Mouse (Mus musculus) embryonic facial prominence, embryonic 12.5 days (tissue): ENCODE measurements around the gene Osbpl5. TPM values are rescaled to one million over a fixed set of nuclear protein-coding genes. Genes with fewer than 3 reads are reported as not detected.

Experiments used
- ATAC-seq: fragments of 200-750 bp; cut with Nextera tagmentation; 2 replicates; pipeline ENCODE4 v1.8.0; 2017; ENCODE audit not compliant: insufficient number of reproducible peaks, insufficient read depth, low FRiP score, low TSS enrichment
- H3K27ac ChIP-seq: fragments of 300-500 bp; sonication (generic); 2 replicates; pipeline ENCODE4 v1.5.1; 2016; ENCODE audit warnings: mild to moderate bottlenecking
- H3K27me3 ChIP-seq: fragments of 300-500 bp; sonication (generic); 2 replicates; pipeline ENCODE4 v1.6.1; 2016; ENCODE audit warnings: mild to moderate bottlenecking, moderate library complexity
- H3K36me3 ChIP-seq: fragments of 300-500 bp; sonication (generic); 2 replicates; pipeline ENCODE4 v1.6.1; 2016; ENCODE audit warnings: mild to moderate bottlenecking
- H3K4me1 ChIP-seq: fragments of 300-500 bp; sonication (generic); 2 replicates; pipeline ENCODE4 v1.6.1; 2016
- H3K4me2 ChIP-seq: fragments of 300-500 bp; sonication (generic); replicated peaks from 2 replicates; pipeline ENCODE4 v1.6.1; 2016; ENCODE audit warnings: mild to moderate bottlenecking, moderate library complexity
- H3K4me3 ChIP-seq: fragments of 300-500 bp; sonication (generic); 2 replicates; pipeline ENCODE4 v1.5.1; 2016; ENCODE audit warnings: mild to moderate bottlenecking
- H3K9ac ChIP-seq: fragments of 300-500 bp; sonication (generic); 2 replicates; pipeline ENCODE4 v1.6.1; 2016; ENCODE audit warnings: mild to moderate bottlenecking, moderate library complexity
- H3K9me3 ChIP-seq: fragments of 300-500 bp; sonication (generic); 2 replicates; pipeline ENCODE4 v1.6.1; 2016; ENCODE audit warnings: mild to moderate bottlenecking, moderate library complexity
- WGBS: fragments of 180-500 bp; shearing (Covaris S2); methylation state at CpG from one replicate; pipeline ENCODE4 v1.1.7; 2016; 5-methylcytosine and 5-hydroxymethylcytosine counted together
- polyA plus RNA-seq: library from polyadenylated mRNA; unstranded; fragments of >200 nt; fragmentation: Nextera tagmentation; extraction: Ambion mirVana; gene quantifications from 2 replicates; pipeline ENCODE4 v1.2.1, GENCODE M21; 2016

Osbpl5 gene
- polyA plus RNA-seq, 1 experiment from 2014 or later, result 35.6 TPM

GRCm38 (mm10) chr7:143776137-143776536 is 19.4 kb upstream of the Osbpl5 start:
- H3K9ac ChIP-seq, result no peak overlapping the region
- no peak overlapping the region for H3K4me3 ChIP-seq
- H3K27me3 ChIP-seq, result no peaks in the 10 kb centered on the region
- 36% methylated on average over 3 of the region's 3 CpGs for WGBS
- no peak overlapping the region for H3K27ac ChIP-seq
- H3K4me1 ChIP-seq, result no peaks in the 10 kb centered on the region
- H3K36me3 ChIP-seq, result no peaks in the 10 kb centered on the region
- ATAC-seq, result no peak
- no peaks in the 10 kb centered on the region for H3K9me3 ChIP-seq
- no peak overlapping the region for H3K4me2 ChIP-seq

DNA sequence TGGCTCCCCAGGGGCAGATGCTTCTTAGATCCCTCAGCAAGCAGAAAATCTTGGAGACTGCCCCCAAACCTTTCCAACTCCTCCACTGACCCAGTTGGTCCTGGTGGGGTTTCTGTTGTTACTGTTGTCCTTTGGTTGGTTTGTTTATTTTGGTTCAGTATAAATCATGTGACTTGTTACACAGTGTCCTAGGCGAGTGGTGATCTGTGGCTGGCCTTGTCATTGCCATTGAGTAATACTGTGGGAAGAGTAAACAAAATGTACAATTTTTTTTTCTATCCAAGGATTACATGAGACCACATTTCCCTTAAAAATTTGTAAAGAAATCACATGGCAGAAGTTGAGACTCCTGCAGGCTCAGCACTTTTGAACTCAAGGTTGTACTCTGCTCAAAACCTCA is 12.7 kb upstream of the Osbpl5 start:
- H3K9ac ChIP-seq, result no peak overlapping the region
- no peak overlapping the region for H3K4me3 ChIP-seq
- no peaks in the 10 kb centered on the region for H3K9me3 ChIP-seq
- H3K4me2 ChIP-seq, result no peak overlapping the region
- H3K4me1 ChIP-seq, result no peaks in the 10 kb centered on the region
- 44% methylated on average over 1 of the region's 1 CpGs for WGBS
- no peak overlapping the region for H3K27ac ChIP-seq
- peaks cover 21% of the 10 kb centered on the region; the same call in 1 of the 2 replicates for H3K27me3 ChIP-seq
- H3K36me3 ChIP-seq, result no peaks in the 10 kb centered on the region
- no peak for ATAC-seq

GRCm38 (mm10) chr7:143768267-143768666 is 11.5 kb upstream of the Osbpl5 start:
- no peak overlapping the region for H3K9ac ChIP-seq
- no peak overlapping the region for H3K27ac ChIP-seq
- WGBS, result 75% methylated on average over 6 of the region's 6 CpGs
- H3K4me3 ChIP-seq, result no peak overlapping the region
- ATAC-seq, result no peak
- no peaks in the 10 kb centered on the region for H3K4me1 ChIP-seq
- H3K9me3 ChIP-seq, result no peaks in the 10 kb centered on the region
- H3K4me2 ChIP-seq, result no peak overlapping the region
- H3K36me3 ChIP-seq, result no peaks in the 10 kb centered on the region
- peaks cover 25% of the 10 kb centered on the region; the same call in 1 of the 2 replicates for H3K27me3 ChIP-seq

DNA sequence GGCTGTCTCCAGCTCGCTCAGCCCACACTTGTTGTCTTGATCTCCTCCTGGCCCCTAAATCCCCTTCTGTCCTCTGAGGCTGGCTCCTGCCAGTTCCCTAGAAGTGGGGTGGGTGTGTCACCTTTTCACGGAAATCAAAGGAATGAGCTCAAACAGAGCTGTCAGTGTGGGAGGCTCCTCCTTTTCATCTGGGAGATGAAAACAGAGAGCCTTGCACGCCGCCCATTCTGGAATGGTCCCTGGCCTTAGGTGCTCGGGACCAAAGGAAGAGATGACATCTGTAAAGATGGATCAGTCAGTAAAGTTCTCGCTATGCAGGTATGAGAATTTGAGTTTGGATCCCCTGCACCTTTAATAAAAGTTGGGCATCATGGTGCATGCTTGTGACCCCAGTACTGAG is 10.1 kb upstream of the Osbpl5 start, which contains the start of gene Mrgprg:
Gene Mrgprg (minus strand): TSS at position 101 of the 400 bp plus-strand sequence.
- Histone ChIP-seq H3K4me2 (no peak within 1 kb of the TSS), H3K9ac (no peak within 1 kb of the TSS), H3K4me3 (no peak within 1 kb of the TSS), H3K27me3 (peaks cover 25% of the 10 kb centered on the region; the same call in 1 of the 2 replicates), H3K27ac (no peak within 1 kb of the TSS), H3K4me1 (no peaks in the 10 kb centered on the region), H3K9me3 (no peaks in the 10 kb centered on the region), H3K36me3 (no peaks in the 10 kb centered on the region)
- WGBS, result 44% methylated on average over 6 of the region's 6 CpGs
- ATAC-seq, result no peak

GRCm38 (mm10) chr7:143764876-143765530 is 8.2 kb upstream of the Osbpl5 start:
- ATAC-seq, result no peak
- 73% methylated on average over 19 of the region's 19 CpGs for WGBS
- Histone ChIP-seq H3K27me3 (peaks cover 25% of the 10 kb centered on the region; the same call in 1 of the 2 replicates), H3K4me3 (no peak overlapping the region), H3K4me1 (no peaks in the 10 kb centered on the region), H3K27ac (no peak overlapping the region), H3K9me3 (no peaks in the 10 kb centered on the region), H3K4me2 (no peak overlapping the region), H3K36me3 (no peaks in the 10 kb centered on the region), H3K9ac (no peak overlapping the region)

DNA sequence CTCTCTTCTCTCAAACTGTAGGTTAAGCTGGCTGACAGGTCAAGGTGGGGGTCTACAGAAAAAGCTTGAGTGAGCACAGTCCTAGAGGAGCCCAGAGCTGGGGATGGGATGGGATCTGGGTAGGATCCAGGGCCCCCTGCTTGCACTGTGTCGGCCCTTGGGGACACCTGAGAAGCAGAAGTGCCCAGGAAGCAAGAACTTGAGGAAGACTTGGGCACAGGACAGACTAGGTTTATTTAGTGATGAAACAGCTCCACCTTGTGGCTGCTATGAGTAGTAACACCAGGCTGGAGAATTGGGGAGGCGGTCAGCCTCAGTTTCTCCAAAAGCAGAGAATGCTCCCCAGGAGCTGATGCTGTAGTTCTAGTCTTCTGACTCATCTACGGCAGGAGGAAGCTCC is 7.0 kb upstream of the Osbpl5 start:
- Histone ChIP-seq H3K27ac (no peak overlapping the region), H3K36me3 (no peaks in the 10 kb centered on the region), H3K9me3 (no peaks in the 10 kb centered on the region), H3K27me3 (peaks cover 29% of the 10 kb centered on the region), H3K4me3 (no peak overlapping the region), H3K4me1 (no peaks in the 10 kb centered on the region), H3K9ac (no peak overlapping the region), H3K4me2 (no peak overlapping the region)
- no peak; the same call in 1 of the 2 replicates for ATAC-seq
- 20% methylated on average over 3 of the region's 3 CpGs for WGBS

DNA sequence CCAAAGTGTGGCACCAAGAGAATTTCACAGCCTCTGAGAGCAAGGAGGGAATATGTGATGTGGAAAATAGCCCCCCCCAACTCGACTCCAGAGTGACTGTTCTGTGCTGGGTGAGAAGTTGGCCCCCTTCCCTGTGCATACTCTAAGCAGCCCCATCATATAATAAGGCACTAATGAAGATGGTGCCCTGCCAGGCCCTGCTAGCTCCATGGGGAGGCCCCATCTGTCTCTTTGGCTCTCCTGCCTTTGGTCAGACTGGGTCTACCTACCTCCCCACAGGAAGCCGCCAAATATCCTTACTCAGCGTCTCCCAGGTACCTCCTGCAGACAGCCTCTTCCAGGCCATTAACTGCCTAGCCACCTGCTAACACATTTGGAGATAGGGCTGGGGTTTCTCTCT is 2.2 kb upstream of the Osbpl5 start:
- Histone ChIP-seq H3K27me3 (peaks cover 30% of the 10 kb centered on the region), H3K4me1 (peaks cover 10% of the 10 kb centered on the region)
- 70% methylated on average over 3 of the region's 3 CpGs for WGBS

DNA sequence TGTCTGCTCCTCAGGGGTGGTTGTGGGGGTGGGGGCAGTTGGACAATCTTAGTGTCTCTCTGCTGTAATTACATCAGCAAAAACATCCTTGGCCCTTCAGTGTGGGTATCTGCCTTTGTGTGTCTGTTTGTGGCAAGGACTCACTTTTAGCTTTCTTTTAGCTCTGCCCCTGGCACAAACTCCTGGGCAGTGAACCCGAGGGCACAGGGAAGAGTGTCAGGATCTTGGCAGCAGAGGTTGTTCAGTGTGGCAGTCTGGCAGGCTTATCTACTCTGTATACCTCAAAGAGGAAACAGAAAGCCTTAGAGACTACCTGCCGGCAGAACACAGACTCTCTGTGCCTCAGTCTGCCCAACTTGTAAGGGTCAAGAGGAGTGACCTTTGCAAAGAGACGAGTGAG is 911 bp upstream of the Osbpl5 start:
- H3K36me3 ChIP-seq, result no peaks in the 10 kb centered on the region
- H3K27ac ChIP-seq, result no peak overlapping the region
- H3K4me1 ChIP-seq, result peaks cover 10% of the 10 kb centered on the region
- H3K4me3 ChIP-seq, result no peak overlapping the region
- H3K4me2 ChIP-seq, result 0 out of 2 replicates have a peak overlapping the region, but pooled peaks have one; percentile 71
- H3K27me3 ChIP-seq, result peaks cover 30% of the 10 kb centered on the region
- 74% methylated on average over 3 of the region's 3 CpGs for WGBS
- no peaks in the 10 kb centered on the region for H3K9me3 ChIP-seq
- no peak for ATAC-seq
- H3K9ac ChIP-seq, result no peak overlapping the region

More for the DNA sequence above, 2.2 kb upstream of the Osbpl5 start:
- ATAC-seq, result no peak
- no peaks in the 10 kb centered on the region for H3K36me3 ChIP-seq
- no peak overlapping the region for H3K4me3 ChIP-seq
- H3K27ac ChIP-seq, result no peak overlapping the region
- H3K4me2 ChIP-seq, result no peak overlapping the region
- no peak overlapping the region for H3K9ac ChIP-seq
- H3K9me3 ChIP-seq, result no peaks in the 10 kb centered on the region

DNA sequence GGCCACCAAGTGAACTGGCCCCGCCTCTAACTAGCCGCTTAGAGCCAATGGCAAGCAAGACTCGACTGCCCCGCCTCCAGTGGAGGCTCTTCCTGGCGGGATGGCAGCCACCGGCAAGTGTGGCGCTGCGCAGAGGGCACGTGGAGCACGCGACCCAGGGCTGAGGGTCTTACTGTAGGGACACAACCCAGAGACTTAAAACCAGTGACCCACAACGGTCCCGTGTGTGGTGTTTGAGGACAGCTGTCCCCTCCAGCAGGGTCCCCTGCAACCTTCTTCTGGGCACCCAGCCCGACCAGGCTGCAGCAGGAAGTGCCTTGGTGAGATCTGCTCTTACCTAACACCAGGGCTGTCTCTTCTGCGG is 224 bp upstream of the Osbpl5 start:
- 1% methylated on average over 15 of the region's 15 CpGs for WGBS
- Histone ChIP-seq H3K9ac (no peak overlapping the region), H3K27me3 (peaks cover 30% of the 10 kb centered on the region)

DNA sequence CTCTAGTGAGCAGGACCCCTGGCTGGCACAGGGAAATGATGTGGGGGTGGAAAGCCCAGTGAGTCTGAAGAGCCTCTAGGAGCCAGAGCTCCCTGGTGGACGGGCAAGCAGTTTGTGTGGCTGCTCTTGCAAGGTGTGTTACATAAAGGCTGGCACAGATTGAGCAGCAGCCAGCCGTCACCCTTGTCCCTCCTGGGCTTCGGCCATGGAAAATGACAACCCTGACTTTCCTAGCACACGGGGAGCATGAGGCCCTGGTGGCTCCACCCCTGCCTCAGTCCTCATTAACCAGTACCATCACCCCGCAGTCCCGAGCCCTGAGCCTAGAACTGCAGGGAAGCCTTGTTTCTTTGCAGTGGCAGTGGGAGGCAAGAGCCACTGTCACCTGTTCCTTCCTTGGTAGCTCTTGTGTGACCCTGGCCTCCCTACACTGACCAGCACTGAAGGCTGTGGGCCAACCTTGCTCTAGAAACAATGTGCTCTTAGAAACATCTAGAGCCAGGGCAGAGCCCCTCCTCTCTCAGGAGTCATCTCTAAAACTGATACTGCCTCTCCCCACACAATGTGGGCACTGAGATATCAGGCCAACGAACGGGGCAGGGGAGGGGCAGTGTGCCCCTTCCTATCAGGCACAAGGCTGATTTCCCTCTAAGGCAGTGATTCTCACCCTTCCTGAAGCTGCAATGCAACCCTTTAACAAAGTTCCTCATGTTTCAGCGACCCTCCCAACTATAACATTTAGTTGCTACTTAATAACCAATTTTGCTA is 1.2 kb downstream of the Osbpl5 start:
- Histone ChIP-seq H3K27ac (no peak overlapping the region), H3K36me3 (no peaks in the 10 kb centered on the region), H3K9ac (no peak overlapping the region), H3K4me3 (no peak overlapping the region), H3K9me3 (no peaks in the 10 kb centered on the region), H3K4me2 (no peak overlapping the region), H3K4me1 (peaks cover 10% of the 10 kb centered on the region), H3K27me3 (peaks cover 30% of the 10 kb centered on the region)
- no peak for ATAC-seq
- 65% methylated on average over 9 of the region's 9 CpGs for WGBS

More for the DNA sequence above, 224 bp upstream of the Osbpl5 start:
- peak overlapping the region; percentile 37 for H3K4me3 ChIP-seq
- peak; percentile 64 for ATAC-seq
- no peaks in the 10 kb centered on the region for H3K9me3 ChIP-seq
- peak overlapping the region; percentile 71 for H3K4me2 ChIP-seq
- H3K27ac ChIP-seq, result no peak overlapping the region
- peaks cover 10% of the 10 kb centered on the region for H3K4me1 ChIP-seq
- H3K36me3 ChIP-seq, result no peaks in the 10 kb centered on the region

GRCm38 (mm10) chr7:143753990-143754715 is 2.6 kb downstream of the Osbpl5 start:
- no peak overlapping the region for H3K4me3 ChIP-seq

More at GRCm38 (mm10) chr7:143753990-143754715, 2.6 kb downstream of the Osbpl5 start:
- no peak overlapping the region for H3K9ac ChIP-seq
- whole genome bisulfite sequencing, result 43% methylated on average over 5 of the region's 5 CpGs
- peaks cover 29% of the 10 kb centered on the region for H3K27me3 ChIP-seq
- H3K4me2 ChIP-seq, result no peak overlapping the region
- H3K36me3 ChIP-seq, result no peaks in the 10 kb centered on the region
- H3K4me1 ChIP-seq, result peaks cover 10% of the 10 kb centered on the region
- H3K27ac ChIP-seq, result no peak overlapping the region
- H3K9me3 ChIP-seq, result no peaks in the 10 kb centered on the region
- ATAC-seq, result no peak
